Mouse (Mus musculus): ENCODE data around the gene Copg2. TPM values are rescaled to one million over a fixed set of nuclear protein-coding genes. Genes with fewer than 3 reads are reported as not detected.

Copg2 gene
- polyA plus RNA-seq, 1 experiment from 2014 or later = 37.9 TPM

DNA sequence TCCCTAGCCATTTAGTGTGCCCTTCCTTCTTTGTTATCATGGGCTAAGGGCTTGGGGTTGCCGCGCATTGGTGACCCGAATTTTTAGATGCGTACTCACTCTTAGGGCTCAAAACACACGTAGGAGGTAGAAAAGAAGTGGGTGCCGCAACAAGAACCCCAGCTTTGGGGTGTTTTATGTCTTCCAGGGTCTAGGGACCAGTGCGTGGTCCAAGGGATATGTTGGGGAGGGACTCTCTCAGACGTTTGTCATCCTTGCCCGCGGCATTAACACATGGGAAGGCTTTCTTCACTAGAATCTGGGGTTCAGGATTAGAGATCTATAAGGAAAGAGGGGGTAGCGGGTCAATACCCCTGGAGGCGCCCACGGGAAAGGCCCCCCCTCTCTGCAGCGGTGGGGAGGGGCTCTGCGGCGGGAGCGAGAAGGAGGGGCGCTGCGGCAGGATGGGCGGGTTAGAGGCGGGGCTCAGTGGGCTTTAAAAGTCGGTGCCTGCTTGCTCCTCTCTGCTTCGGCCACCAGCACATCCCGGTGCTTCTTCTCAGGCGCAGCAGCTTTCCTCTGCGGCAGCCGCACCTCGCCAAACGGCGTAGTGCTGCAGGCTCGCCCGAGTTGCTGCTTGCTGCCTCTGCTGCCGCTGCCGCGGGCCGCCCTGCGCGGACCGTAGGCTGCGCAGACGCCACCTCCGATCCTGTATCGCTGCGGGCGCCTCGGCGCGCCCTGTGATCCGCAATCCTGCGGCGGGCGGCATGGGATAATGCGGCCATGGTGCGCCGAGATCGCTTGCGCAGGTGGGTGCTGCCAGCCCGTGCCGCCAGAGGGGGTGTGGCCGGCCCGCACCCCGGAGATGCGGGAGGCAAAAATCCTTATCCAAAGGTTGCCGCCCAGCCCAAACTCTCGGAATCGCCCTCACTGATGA lies 158.8 kb downstream of the Copg2 start:
- Histone ChIP-seq H3K27me3 (ENCODE audit: control insufficient read depth, insufficient read depth, low read length) (no peaks in the 10 kb centered on the region), H3K4me1 (replicated peaks; ENCODE audit: control insufficient read depth, insufficient read depth, low read length) (peaks cover 20% of the 10 kb centered on the region), H3K4me3 (replicated peaks; ENCODE audit: low read length) (peak overlapping the region; percentile 65), H3K36me3 (replicated peaks; ENCODE audit: control insufficient read depth, insufficient read depth) (peaks cover 11% of the 10 kb centered on the region), H3K4me2 (replicated peaks) (peak overlapping the region; percentile 74), H3K9me3 (ENCODE audit: control insufficient read depth, low read length) (peaks cover 46% of the 10 kb centered on the region), H3K27ac (peak overlapping the region; percentile 87), H3K9ac (peak overlapping the region; percentile 82)
- peak; percentile 83 for ATAC-seq (ENCODE audit: low FRiP score)
- 45% methylated on average over 60 of the region's 66 CpGs for WGBS
- peak; percentile 79 for DNase-seq (ENCODE audit: low spot score)

DNA sequence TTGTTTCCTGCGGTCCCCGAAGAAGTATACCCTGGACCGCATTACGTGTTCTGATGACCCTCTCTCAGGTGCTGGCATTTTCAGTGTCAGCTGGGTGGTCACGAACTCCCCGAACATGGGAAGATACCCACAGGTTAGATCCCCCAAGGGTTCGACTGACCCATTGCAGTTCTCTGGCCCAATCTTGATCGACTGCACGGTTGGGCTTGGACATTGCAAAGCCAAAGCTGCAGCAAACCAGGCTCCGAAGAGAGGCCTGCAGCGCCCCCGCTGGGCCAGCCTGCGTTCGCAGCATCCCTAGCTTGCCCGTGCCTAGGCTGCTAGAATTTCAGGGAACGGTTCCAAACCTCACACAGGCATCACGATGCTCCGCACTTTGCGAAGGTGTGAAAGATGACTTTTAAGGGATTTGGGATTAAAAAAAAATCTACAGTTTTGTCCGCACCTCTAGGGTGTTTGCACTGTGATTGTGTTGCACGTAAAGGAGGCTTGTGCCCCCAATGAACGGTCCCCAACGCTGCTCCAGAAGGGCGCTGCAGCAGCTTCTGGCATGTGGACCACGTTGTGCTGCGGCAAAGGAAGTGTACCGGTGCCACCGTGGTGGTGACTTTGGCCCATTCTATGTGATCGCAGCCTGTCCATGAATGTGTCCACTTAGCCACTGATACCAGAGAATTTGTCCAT lies 159.6 kb downstream of the Copg2 start:
- ATAC-seq (ENCODE audit: low FRiP score) (peak; percentile 65), DNase-seq (ENCODE audit: low spot score) (peak; percentile 84)
- WGBS = 51% methylated on average over 29 of the region's 29 CpGs
- peak overlapping the region; percentile 65 for H3K4me3 ChIP-seq (replicated peaks; ENCODE audit: low read length)
- no peaks in the 10 kb centered on the region for H3K27me3 ChIP-seq (ENCODE audit: control insufficient read depth, insufficient read depth, low read length)
- H3K9me3 ChIP-seq (ENCODE audit: control insufficient read depth, low read length) = peaks cover 46% of the 10 kb centered on the region
- H3K4me2 ChIP-seq (replicated peaks) = peak overlapping the region; percentile 74
- peaks cover 22% of the 10 kb centered on the region for H3K4me1 ChIP-seq (replicated peaks; ENCODE audit: control insufficient read depth, insufficient read depth, low read length)
- peaks cover 3% of the 10 kb centered on the region for H3K36me3 ChIP-seq (replicated peaks; ENCODE audit: control insufficient read depth, insufficient read depth)
- peak overlapping the region; percentile 82 for H3K9ac ChIP-seq
- peak overlapping the region; percentile 87 for H3K27ac ChIP-seq

DNA sequence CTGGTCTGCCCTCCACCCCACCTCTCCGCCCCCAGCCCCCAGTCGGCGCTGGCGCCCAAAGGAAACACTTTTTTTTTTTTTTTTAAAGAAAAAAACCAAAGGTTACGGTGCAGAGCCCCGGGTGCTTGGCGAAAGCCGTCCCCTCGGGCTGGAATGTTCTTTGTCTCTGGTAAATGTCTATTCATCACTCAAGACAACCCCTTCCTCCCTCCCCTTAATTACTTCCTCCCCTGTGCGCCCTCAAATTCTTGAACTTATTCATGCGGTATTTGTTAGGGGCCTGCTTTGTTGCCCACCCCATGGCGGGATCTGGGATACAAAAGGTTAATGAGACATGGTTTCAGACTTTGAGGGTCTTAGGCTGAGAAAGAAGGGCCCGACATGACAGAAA lies 160.2 kb downstream of the Copg2 start:
- Histone ChIP-seq H3K4me3 (replicated peaks; ENCODE audit: low read length) (no peak overlapping the region), H3K4me1 (replicated peaks; ENCODE audit: control insufficient read depth, insufficient read depth, low read length) (peaks cover 22% of the 10 kb centered on the region), H3K27ac (peak overlapping the region; percentile 87), H3K9me3 (ENCODE audit: control insufficient read depth, low read length) (peaks cover 46% of the 10 kb centered on the region), H3K36me3 (replicated peaks; ENCODE audit: control insufficient read depth, insufficient read depth) (no peaks in the 10 kb centered on the region; the same call in 1 of the 2 replicates), H3K4me2 (replicated peaks) (peak overlapping the region; percentile 74), H3K27me3 (ENCODE audit: control insufficient read depth, insufficient read depth, low read length) (no peaks in the 10 kb centered on the region), H3K9ac (peak overlapping the region; percentile 1; the same call in 1 of the 2 replicates)
- DNase-seq (ENCODE audit: low spot score) (no peak), ATAC-seq (ENCODE audit: low FRiP score) (no peak)
- WGBS = 60% methylated on average over 13 of the region's 13 CpGs

DNA sequence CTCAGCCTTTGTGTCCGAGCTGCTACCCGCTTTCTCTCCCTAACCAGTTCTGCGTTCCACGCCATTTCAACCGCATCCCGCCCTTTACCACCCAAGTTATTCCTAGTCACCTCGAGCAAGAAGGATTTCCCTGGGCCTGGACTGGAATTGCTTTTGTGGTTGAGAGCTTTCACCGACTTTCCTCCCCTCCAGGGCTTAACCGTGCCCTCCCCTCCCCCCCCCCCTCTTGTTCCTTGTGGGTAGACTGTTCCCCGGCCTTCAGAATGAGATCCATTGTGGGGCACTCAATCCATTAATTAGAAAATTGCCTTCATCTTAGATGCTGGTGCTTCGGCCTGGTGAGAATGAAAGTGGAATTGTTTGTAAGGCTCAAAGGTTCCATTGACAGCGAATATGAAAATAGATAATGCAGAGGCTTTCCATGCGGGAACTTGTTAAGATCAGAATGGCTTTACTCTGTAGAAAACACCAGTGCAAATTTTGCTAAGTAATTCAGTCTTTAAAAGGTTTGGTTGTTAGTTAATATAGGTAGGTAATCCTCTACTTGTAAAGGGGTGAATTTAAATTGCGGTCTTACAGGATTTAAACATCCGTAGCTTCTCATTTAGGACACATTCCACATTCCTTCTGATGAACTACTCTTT lies 160.7 kb downstream of the Copg2 start:
- Histone ChIP-seq H3K9me3 (ENCODE audit: control insufficient read depth, low read length) (peaks cover 46% of the 10 kb centered on the region), H3K4me1 (replicated peaks; ENCODE audit: control insufficient read depth, insufficient read depth, low read length) (peaks cover 22% of the 10 kb centered on the region), H3K27me3 (ENCODE audit: control insufficient read depth, insufficient read depth, low read length) (no peaks in the 10 kb centered on the region), H3K9ac (no peak overlapping the region; the same call in 1 of the 2 replicates), H3K4me3 (replicated peaks; ENCODE audit: low read length) (0 out of 2 replicates have a peak overlapping the region, but pooled peaks have one; percentile 3), H3K36me3 (replicated peaks; ENCODE audit: control insufficient read depth, insufficient read depth) (no peaks in the 10 kb centered on the region; the same call in 1 of the 2 replicates), H3K27ac (peak overlapping the region; percentile 87), H3K4me2 (replicated peaks) (peak overlapping the region; percentile 74)
- no peak for DNase-seq (ENCODE audit: low spot score)
- ATAC-seq (ENCODE audit: low FRiP score) = no peak
- WGBS = 50% methylated on average over 15 of the region's 15 CpGs

DNA sequence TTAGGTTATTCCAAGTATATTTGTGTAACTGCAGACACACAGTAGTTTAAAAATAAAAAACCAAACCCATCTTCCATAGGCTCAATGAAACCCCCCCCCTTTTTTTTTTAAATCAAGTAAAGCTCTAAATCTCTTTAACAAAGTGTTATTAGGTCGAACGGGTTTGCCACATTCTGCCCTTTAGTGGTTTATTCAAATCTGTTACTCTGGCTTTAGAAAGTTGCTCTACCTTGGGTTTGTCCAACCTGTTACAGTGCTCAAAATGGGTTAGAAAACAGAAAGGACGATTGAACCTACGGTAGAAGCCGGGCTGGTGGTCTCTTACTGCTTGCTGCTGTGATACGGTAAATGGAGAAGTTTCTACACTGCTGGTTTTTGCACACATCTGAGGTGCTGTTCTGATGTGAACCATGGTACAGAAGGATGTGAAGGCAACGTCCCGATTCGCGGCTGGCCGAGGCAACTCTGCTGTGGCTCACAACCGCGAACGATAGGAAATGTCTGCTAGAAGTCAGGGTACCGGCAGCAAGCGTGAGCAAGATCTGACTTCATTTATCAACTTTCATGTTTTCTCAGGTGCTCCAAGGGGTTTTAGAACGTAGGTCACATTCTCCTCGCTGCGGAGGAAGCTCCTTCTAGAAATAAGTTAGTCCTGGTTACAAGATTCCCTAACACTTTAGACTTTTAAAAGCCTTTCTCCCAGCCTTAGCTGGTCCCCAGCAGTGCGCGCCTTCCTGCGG lies 161.4 kb downstream of the Copg2 start:
- Histone ChIP-seq H3K4me3 (replicated peaks; ENCODE audit: low read length) (0 out of 2 replicates have a peak overlapping the region, but pooled peaks have one; percentile 3), H3K4me2 (replicated peaks) (peak overlapping the region; percentile 74), H3K9me3 (ENCODE audit: control insufficient read depth, low read length) (peaks cover 46% of the 10 kb centered on the region), H3K4me1 (replicated peaks; ENCODE audit: control insufficient read depth, insufficient read depth, low read length) (peaks cover 22% of the 10 kb centered on the region), H3K27ac (peak overlapping the region; percentile 59), H3K9ac (no peak overlapping the region; the same call in 1 of the 2 replicates), H3K36me3 (replicated peaks; ENCODE audit: control insufficient read depth, insufficient read depth) (no peaks in the 10 kb centered on the region), H3K27me3 (ENCODE audit: control insufficient read depth, insufficient read depth, low read length) (no peaks in the 10 kb centered on the region)
- ATAC-seq (ENCODE audit: low FRiP score) = no peak
- 49% methylated on average over 22 of the region's 22 CpGs for WGBS
- no peak for DNase-seq (ENCODE audit: low spot score)

DNA sequence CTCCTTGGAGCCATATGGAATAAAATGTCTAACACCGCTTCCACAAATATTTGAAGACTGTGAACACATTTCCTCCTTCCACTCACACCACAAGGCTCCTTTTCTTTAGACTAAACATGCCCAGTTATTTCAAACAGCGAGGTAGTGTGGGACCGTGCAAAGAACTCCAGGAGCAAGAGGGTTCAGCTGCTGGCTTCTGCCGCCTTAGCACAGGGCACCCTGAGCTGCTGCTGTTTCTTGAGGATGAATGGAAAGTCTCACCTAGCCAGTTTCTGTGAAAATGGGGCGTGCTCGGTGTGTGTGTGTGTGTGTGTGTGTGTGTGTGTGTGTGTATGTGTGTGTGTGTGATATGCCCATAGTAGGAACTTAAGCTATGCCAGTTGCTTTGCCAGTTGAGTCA lies 162.1 kb downstream of the Copg2 start:
- Histone ChIP-seq H3K9ac (peak overlapping the region; percentile 28; the same call in 1 of the 2 replicates), H3K27me3 (ENCODE audit: control insufficient read depth, insufficient read depth, low read length) (no peaks in the 10 kb centered on the region), H3K27ac (peak overlapping the region; percentile 51)

DNA sequence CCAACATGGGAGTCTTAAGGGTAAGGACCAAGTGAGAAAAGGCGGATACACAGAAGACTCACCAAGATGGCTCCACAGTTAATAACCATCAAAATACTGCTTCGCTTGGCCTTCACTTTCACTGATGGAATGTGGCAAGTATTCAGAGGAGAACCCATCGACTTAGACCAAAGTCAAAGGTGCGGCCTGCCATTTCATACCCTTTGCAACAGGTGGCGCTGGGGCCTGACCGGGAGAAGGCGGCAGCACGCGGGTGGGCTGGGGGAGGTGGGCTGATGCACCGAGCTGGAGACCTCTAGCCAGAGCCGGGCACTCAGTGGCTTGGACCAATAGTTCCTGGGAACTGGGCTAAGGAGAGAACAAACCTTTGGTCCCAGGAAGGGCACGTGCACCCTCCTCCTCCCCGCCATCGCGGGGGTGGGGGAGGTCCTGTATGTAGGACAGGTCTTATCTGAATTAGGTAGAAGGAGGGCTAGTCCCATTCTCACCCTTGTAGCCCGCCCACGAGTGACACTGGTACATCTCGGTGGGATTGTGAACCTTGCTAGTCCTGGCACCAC lies 163.9 kb downstream of the Copg2 start:
- Histone ChIP-seq H3K4me3 (replicated peaks; ENCODE audit: low read length) (no peak overlapping the region), H3K4me2 (replicated peaks) (no peak overlapping the region), H3K27ac (no peak overlapping the region), H3K9me3 (ENCODE audit: control insufficient read depth, low read length) (peaks cover 23% of the 10 kb centered on the region), H3K9ac (no peak overlapping the region), H3K4me1 (replicated peaks; ENCODE audit: control insufficient read depth, insufficient read depth, low read length) (peaks cover 22% of the 10 kb centered on the region), H3K27me3 (ENCODE audit: control insufficient read depth, insufficient read depth, low read length) (no peaks in the 10 kb centered on the region), H3K36me3 (replicated peaks; ENCODE audit: control insufficient read depth, insufficient read depth) (no peaks in the 10 kb centered on the region)
- ATAC-seq (ENCODE audit: low FRiP score) = no peak
- WGBS = 45% methylated on average over 18 of the region's 18 CpGs
- DNase-seq (ENCODE audit: low spot score) = no peak

More for the DNA sequence above, 162.1 kb downstream of the Copg2 start:
- Histone ChIP-seq H3K4me3 (replicated peaks; ENCODE audit: low read length) (no peak overlapping the region), H3K4me2 (replicated peaks) (peak overlapping the region; percentile 74), H3K4me1 (replicated peaks; ENCODE audit: control insufficient read depth, insufficient read depth, low read length) (peaks cover 22% of the 10 kb centered on the region), H3K36me3 (replicated peaks; ENCODE audit: control insufficient read depth, insufficient read depth) (no peaks in the 10 kb centered on the region), H3K9me3 (ENCODE audit: control insufficient read depth, low read length) (peaks cover 41% of the 10 kb centered on the region)
- ATAC-seq (ENCODE audit: low FRiP score) (no peak), DNase-seq (ENCODE audit: low spot score) (no peak)
- 62% methylated on average over 6 of the region's 6 CpGs for WGBS

DNA sequence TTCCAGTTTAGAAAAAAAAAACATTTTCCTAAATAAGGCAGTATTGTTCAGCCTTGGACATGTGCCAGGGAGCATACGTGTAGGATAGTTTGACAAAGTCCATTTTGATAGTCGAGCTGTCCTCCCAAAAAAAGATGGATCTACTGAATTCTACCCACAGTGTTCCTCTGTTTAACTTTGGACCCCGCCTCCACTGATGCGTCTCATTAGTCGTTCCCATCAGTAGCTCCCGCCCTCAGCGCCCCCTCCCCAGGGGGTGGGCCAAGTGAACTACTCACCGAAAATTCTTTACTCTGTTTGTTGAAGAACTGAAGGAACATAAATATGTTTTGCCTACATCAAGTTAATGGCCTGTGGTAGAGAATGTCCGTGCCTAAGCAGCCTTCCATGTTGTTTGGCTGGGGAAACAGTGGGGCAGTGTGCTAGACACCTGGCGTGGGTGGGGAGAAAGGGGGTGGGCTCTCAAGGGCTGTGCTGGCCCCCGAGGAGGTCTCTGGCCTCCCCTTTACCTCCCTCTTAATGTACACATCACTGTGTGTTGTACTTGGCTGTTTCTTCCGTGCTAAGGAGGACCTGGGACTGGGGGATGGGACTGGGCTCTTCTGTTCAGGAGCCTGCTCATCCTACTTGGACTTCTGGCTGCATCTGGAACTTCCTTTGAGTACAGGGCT lies 166.2 kb downstream of the Copg2 start:
- Histone ChIP-seq H3K9ac (no peak overlapping the region), H3K4me1 (replicated peaks; ENCODE audit: control insufficient read depth, insufficient read depth, low read length) (peaks cover 19% of the 10 kb centered on the region), H3K9me3 (ENCODE audit: control insufficient read depth, low read length) (0 out of 2 replicates have a peak, but pooled peaks cover under 1% of the 10 kb centered on the region), H3K27ac (no peak overlapping the region), H3K27me3 (ENCODE audit: control insufficient read depth, insufficient read depth, low read length) (no peaks in the 10 kb centered on the region), H3K4me3 (replicated peaks; ENCODE audit: low read length) (no peak overlapping the region), H3K36me3 (replicated peaks; ENCODE audit: control insufficient read depth, insufficient read depth) (no peaks in the 10 kb centered on the region), H3K4me2 (replicated peaks) (no peak overlapping the region)
- DNase-seq (ENCODE audit: low spot score) = no peak
- 49% methylated on average over 12 of the region's 12 CpGs for WGBS
- ATAC-seq (ENCODE audit: low FRiP score) = no peak

Measured in hindbrain, embryonic 14.5 days (tissue).